Mouse (Mus musculus) thymus, postnatal 36 days (tissue): Measurements from ENCODE around the gene Adamtsl2.

Experiments
- DNase-seq, 2 experiments: peaks; one replicate each; pipeline ENCODE4 v3.0.0; 2022; ENCODE audit warnings: mixed read lengths in 2 of 2

Gene Adamtsl2

DNA sequence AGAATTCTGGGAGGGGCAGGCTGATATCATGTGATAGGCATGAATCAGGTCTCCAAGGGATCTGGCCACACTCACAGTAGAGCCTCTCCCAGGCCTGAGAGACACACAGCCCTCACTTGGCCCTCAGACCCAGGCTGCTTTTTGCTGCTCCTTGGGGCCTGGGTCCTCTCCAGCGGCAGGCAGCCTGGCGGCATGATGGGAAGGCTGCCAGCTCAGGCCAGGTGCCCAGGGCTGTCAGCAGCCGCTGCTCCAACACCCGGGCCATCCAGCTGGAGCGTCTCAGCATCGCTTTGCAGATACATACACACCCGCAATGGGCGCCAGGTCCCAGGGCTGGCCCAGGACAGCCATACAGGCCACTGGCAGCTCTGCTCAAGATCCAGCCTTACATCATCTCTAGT, 41.1 kb downstream of the Adamtsl2 start:
- peak; percentile 50 to 71 for DNase-seq

DNA sequence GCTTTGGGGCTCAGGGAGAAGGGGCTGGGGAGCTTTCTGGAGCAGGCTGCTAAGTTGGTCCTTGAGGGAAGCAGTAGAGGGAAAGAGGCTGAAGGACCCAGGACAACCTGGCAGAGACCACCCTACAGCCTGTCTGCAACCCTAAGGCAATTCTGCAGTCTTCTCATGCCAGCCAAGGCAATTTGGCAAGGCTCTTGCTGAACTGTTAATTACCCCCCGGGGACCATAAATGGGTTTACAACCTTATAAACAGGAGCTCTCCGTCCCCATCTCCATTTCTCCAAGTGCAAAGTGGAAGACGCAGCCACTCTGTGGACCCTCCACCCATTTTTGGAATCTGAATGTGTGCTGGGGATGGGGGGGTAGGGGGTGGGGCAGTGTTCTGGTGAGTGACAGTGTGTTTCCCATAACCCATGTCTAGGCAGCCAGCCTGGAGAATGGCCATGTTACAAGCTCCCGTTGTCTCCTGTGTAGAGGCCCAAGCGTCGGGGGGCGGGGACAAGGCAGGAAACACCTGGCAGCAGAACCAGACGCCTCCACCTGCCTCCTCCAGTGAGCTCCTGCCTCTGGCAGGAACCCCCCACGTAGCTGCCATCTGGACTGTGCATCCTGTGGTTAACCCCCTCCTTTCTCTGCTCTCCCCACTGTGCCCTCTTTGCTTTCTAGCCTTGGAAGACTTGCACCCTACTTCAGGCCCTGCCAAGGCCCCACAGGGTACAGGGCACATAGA, 42.6 kb downstream of the Adamtsl2 start:
- DNase-seq = peak; percentile 89 to 96

DNA sequence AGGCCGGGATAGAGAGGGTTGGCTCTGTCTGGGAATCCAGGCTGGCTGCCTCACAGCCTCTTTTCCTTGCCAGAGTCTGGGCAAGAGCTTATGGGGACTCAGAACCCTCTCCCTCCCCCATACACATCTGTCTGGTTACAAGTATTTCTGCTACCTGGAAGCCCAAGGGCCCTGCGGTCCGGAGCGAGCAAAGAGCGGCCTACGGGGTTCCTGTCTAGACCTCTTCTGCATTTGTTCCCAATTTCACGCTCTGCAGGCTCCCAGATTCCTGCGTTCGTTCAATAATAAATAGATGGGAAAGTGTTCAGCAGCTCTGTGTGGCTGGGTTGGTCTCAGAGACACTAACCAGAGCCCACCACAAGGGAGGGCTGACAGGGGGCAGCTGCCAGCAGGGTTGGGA, 43.4 kb downstream of the Adamtsl2 start:
- peak; percentile 52 to 58 for DNase-seq

DNA sequence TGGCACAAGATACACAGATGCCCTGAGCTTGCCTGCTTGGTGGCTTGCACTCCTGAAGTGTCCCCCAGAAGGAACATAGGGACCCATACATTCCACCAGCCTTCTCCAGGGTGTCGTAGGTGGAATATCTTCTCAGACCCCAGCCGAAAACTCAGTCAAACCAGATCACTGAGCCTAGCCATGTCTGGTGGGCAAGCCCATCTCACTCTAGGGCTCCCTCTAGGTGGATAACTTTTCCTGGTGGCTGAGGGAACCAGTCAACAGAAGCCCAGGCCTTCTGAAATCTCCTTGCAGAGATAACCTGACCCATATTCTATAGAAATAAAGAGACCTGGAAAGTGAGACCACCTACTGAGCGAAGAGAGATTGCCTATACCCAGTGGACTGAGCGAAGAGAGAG, 43.9 kb downstream of the Adamtsl2 start:
- DNase-seq = peak; percentile 45 to 59

DNA sequence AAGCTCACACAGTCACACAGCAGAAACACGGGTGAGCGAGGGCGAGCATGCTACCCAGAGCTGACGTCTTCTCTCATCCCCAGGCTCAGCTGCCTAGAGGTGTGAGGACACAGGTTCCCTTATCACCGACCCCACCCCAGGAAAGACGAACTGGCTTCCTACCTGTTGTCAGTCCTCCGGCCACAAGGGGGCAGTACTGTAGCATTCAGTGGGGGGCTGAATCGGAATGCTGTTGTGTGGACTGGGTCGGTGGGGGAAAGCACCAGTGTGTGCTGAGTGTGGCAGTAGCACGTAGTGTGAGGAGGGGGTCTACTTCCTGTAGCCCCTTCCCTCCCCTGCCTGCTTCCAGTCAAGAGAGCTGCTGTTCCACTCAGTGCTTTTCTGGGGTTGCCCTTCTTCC, 46.8 kb downstream of the Adamtsl2 start:
- peak; percentile 76 for DNase-seq

DNA sequence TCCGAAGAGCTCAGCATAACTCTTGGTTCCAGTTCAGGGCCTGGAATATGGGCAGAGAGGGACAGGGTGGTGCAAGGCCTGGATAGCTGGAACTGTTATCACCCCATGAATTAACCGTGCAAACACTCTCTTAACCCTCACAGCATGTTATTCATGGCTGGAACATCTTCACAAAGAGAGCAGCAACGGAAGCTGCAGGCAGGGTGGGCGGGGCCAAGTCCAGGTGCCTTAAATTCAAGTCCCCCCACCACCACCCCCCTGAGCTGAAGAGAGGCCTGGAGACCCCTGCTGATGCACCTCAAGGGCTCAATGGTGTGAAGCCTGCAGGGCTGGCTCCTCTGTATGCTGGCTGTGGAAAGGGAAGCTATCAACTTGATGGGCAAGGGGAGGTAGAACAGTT, 47.3 kb downstream of the Adamtsl2 start:
- peak; percentile 67 to 75 for DNase-seq

DNA sequence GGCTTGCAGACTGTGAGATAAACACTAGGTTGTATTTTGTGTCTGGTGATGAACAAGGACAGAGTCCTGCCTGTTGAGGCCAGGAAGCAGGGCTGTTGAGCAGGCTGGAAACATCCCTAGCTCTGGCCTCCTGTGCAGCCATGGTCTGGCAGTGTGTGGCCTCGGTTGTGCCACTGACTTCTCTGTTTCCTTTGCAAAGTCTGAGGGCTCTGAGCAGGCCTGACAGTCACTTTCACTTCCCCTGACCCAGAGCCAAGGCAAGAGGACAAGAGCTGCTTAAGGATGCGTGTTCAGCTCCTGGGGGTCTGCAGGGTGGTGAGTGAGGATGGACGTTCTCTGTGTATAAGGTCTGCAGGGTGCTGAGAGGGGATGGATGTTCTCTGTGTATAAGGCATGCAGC, 49.8 kb downstream of the Adamtsl2 start:
- no peak for DNase-seq

DNA sequence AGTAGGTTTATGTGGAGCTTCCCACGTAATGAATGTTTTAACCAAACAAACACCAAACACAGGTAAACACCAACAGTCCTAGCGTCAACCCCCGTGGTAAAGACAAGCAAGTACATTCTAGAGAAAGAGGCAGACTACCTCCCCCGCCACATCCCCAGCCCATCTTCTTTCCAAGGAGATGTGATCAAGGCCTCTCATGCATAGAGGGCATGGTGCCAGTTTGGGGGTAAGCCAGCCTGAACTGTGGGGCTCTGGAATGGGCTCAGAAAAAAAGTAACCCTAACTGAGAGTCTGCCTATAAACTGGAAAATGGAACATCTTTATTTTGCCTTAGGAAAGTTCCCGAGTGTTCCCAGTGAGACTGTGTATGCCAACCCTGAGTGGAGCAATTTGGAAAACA, 56.8 kb downstream of the Adamtsl2 start:
- no peak for DNase-seq

DNA sequence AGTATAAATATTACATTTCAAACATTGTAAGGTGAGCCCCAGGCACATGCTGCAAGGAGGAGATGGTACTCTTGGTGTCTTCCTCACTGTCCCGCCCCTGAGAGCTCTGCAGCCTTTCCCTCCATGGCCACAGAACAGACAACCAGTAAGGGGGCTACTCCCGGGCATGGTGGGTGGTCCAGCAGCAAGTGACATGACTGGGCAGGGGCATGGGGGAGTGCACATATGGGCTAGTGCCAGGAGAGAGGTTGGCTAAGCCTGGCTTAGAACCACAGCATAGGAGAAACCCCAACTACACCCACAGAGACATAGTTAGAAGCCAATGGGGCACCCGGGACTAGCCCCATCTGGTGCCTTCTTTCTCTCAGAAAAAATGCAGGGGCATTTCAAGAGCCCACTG, 57.2 kb downstream of the Adamtsl2 start:
- no peak for DNase-seq

DNA sequence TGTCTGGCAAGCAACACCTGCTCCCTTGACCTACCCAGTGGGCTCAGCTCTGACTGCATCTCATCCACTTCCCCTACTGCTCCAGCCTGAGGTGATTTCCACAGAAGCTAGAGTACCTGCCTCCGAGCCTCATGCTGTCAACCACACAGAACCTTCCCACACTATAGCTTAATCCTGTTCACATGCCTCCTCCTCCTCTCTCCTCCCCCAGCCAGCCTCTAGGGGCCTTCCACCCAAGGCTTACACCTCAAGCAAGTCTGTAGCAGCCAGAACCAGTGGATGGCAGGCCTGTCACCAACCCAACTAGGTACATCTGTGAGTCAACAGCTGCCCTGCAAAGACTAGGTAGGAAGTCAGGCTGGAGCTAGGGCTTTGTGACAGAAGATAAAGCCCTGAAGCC, 57.6 kb downstream of the Adamtsl2 start:
- DNase-seq = peak in 1 of 2 experiments; percentile 20

DNA sequence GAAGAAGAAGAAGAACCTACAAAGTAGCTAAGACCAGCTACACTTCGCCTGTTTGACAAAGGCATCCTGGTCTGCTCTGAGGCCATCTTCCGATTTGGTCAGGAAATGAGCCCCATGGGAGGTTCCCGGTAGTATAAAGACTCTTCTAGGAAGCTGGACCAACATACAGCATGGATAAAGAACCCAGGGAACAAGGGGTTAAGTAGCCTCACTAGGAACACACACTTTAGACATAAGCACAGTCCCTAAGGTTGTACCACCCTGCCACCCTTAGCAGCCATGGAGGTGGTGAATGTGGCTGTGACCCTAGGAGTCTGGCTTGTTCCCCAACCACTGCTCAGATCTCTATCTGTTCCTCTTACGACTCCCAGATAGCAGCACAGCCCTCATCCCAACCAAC, 59.2 kb downstream of the Adamtsl2 start:
- no peak for DNase-seq

DNA sequence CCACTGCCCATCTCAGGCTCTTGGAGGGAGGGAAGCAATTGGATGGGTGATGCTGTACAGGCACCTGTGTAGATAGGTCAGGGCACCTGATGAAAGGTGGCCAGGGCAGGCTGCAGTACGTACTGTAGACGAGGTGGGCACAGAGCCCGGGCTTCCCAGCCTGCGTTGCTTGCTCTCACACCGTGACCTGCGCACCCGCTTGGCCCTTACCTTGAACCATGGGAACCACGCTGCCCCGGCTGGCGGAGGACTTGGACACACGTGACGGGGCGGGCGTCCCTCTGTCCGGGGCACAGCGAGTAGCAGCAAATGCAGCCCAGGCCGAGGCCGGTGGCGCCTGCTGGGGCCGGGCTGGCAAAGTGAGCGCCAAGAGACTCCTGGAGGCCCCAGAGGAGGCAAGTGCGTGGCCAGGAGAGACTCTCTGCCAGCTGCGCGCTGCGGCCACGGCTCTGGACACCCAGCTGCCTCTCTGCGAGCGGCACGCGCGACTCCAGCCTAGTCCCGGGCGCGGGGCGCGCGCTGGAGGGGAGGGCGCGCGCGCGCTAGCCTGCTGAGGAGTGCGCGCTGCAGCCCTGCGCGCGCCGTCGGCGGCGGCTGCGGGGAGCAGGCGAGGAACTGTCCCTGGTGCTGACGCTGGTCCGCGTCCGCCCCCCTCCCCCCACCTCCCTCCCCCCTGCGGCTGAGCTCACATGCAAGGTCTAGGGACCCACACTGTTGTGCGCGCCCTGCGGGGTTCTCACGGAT, 62.9 kb downstream of the Adamtsl2 start, which contains the start of gene Fam163b:
Fam163b (minus strand) TSS at position 542 of the 744 bp plus-strand sequence.
- peak; percentile 61 to 73 for DNase-seq

DNA sequence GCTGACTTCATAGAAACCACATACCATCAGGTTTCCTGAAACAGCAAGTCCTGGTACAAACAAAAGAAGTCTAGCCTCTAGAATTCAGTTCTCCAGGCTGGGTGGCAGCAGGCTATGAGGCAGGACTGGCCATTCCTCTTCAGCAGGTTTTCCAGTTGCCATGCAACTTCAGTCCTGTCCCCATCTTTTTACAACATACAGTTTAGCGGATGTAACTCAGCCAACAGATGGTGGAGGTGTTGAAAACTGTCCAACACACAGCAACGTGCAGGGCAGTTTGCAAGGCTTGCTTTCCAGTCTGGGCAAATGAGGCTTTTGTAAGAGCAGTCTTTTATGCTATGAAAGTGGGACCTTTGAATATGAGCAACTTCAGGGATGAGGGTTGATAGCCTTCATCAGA, 65.8 kb downstream of the Adamtsl2 start:
- no peak for DNase-seq

DNA sequence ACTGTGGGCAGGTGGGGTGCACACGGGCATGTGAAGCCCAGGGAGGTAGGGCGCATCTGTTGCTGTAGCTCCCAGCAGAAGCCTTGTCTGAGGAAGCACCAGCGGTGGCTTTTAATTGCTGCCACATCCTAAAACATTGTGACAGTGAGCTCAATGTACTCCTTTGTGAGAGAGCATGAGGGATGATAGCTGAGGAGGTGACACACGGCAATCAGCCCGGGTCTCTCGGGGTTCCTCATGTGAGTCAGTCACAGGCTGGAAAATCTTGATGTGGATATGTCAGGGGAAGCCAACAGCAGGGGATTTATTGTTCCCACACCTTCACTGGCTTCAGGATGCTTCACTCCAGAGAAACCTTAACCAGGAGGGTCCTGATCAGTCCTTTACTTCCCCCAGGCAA, 67.7 kb downstream of the Adamtsl2 start:
- no peak for DNase-seq

DNA sequence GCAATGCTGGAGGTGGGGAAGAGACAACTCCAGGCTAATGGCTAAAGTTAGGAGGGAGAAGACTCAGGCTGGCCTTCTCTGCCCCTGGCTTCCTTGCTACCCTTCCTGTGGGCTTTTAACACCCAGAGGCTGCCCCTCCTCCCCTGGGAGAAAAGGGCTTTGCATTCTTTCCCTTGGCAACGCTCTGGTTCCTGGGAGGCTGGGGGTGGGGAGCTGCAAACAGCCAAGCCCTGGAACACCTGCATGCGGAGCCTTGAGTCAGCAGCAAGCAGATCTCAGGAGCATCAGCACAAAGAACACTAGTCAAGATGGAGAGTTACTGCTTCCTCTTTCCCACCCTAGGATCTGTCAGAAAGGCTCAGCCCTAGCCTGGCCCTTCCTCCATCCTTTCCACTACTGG, 70.3 kb downstream of the Adamtsl2 start:
- DNase-seq = no peak

DNA sequence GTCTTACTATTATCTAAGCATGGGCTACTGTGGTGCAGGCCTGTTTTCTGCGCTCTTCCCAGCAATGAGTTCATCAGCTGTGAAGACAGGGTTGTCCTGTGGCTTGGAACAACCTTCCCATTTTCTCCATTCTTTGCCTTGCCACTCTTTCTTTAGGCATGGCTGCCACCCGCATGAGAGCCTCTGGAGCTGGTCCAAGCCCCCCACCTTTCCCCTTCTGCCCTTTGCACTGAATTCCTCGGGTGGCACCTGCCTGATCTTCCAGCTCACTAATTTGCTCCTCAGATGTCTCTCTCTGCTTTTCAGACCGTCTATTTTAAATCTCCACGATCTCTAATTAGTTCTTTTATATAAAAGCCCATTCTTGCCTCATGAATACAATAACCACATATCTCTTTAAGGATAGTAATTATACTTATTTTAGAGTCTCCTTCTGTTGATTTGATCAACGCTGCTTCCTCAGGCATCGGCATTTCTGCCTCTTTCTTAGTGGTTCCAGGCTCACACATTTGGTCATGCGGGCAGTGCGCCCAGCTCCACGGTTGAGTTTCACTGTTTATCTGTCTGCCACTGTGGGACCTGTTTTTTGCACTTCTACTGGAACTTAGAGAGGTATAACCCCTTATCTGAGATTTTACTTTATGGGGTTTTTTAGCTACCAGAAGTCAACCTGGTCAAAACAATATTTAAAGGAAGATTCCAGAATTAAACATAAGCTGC, 75.4 kb downstream of the Adamtsl2 start:
- DNase-seq = no peak

DNA sequence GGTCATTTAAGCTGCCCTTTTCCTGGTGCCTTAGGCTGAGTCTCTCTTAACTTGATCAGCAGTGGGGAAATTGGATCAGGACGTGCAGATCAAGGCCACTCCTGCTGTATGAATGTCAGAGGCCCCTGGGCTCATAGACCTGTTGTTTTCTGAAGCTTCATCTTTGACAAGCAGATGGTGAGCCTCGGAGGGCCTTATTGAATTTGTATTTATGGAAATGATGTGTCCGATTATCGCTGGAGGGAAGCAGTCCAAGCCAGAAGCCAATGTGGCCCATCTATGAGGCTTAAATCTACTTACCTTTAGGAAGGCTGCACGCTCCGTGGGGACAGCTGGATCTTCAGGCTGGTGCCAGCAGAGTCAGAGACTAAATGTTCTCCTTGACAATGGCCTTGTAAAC, 77.4 kb downstream of the Adamtsl2 start:
- DNase-seq = no peak
